Mouse (Mus musculus) G1E (cell line): ENCODE measurements around the gene Traf3.

Source experiments
- CTCF ChIP-seq: IDR thresholded peaks from 2 replicates; pipeline ENCODE4 v1.5.1; 2012; ENCODE audit warnings: low read depth, low read length, inconsistent platforms, mixed read lengths
- GATA1 ChIP-seq: IDR thresholded peaks from 2 replicates; pipeline ENCODE4 v1.6.1; 2012; ENCODE audit warnings: borderline replicate concordance, low read length, inconsistent platforms, mixed read lengths
- GATA2 ChIP-seq: IDR thresholded peaks from 2 replicates; pipeline ENCODE4 v1.6.1; 2012; ENCODE audit warnings: low read depth, low read length, inconsistent platforms, borderline replicate concordance
- POLR2AphosphoS5 ChIP-seq: IDR thresholded peaks from 2 replicates; pipeline ENCODE4 v1.6.1; 2012; ENCODE audit warnings: low read depth, low read length, inconsistent platforms; ENCODE audit not compliant: insufficient replicate concordance
- TAL1 ChIP-seq: conservative IDR thresholded peaks from 2 replicates; pipeline ENCODE4 v1.6.1; 2012; ENCODE audit warnings: low read depth, low read length, inconsistent platforms, mixed read lengths

- no peak for TF ChIP-seq CTCF
- no peak for TF ChIP-seq GATA1
- TF ChIP-seq TAL1 = no peak
- TF ChIP-seq POLR2AphosphoS5 = no peak
- no peak for TF ChIP-seq GATA2
Measured at GRCm38 (mm10) chr12:111301322-111302017, 135.3 kb downstream of the Traf3 start.
